Mouse (Mus musculus): ENCODE results near the gene Camta1. TPM values are rescaled to one million over a fixed set of nuclear protein-coding genes. Genes with fewer than 3 reads are reported as not detected.

The Camta1 gene
- total and polyA plus RNA-seq, 2 experiments from 2014 or later: 127 to 145 TPM

GRCm38 (mm10) chr4:151718866-151719475 is 142.7 kb downstream of the Camta1 start:
- ATAC-seq (no peak), DNase-seq (ENCODE audit: low spot score) (no peak)
- H3K9ac ChIP-seq (replicated peaks; ENCODE audit: low read length): no peak overlapping the region
- no peaks in the 10 kb centered on the region for H3K36me3 ChIP-seq (ENCODE audit: insufficient read depth, low read length)
- H3K27me3 ChIP-seq (ENCODE audit: insufficient read depth, low read length): no peaks in the 10 kb centered on the region
- H3K27ac ChIP-seq: no peak overlapping the region
- no peak for TF ChIP-seq CTCF (IDR thresholded peaks at IDR 0.05; ENCODE audit: low read depth)
- no peak overlapping the region for H3K4me2 ChIP-seq (ENCODE audit: low read depth, low read length)
- no peaks in the 10 kb centered on the region for H3K4me1 ChIP-seq (ENCODE audit: insufficient read depth, low read length)
- H3K9me3 ChIP-seq (ENCODE audit: low read length): no peaks in the 10 kb centered on the region
- 40% methylated on average over 21 of the region's 21 CpGs for WGBS
- H3K4me3 ChIP-seq (ENCODE audit: low read length): no peak overlapping the region

GRCm38 (mm10) chr4:151717864-151718263 is 143.8 kb downstream of the Camta1 start:
- Histone ChIP-seq H3K9me3 (ENCODE audit: low read length) (no peaks in the 10 kb centered on the region), H3K27me3 (ENCODE audit: insufficient read depth, low read length) (no peaks in the 10 kb centered on the region), H3K27ac (no peak overlapping the region), H3K4me1 (ENCODE audit: insufficient read depth, low read length) (no peaks in the 10 kb centered on the region; the same call in 1 of the 2 replicates), H3K4me3 (ENCODE audit: low read length) (no peak overlapping the region), H3K4me2 (ENCODE audit: low read depth, low read length) (no peak overlapping the region), H3K36me3 (ENCODE audit: insufficient read depth, low read length) (no peaks in the 10 kb centered on the region), H3K9ac (replicated peaks; ENCODE audit: low read length) (no peak overlapping the region)
- DNase-seq (ENCODE audit: low spot score) (no peak), ATAC-seq (no peak)
- TF ChIP-seq CTCF (IDR thresholded peaks at IDR 0.05; ENCODE audit: low read depth): no peak
- 68% methylated on average over 7 of the region's 7 CpGs for WGBS

- WGBS: 69% methylated on average over 6 of the region's 6 CpGs
- no peak for TF ChIP-seq CTCF (IDR thresholded peaks at IDR 0.05; ENCODE audit: low read depth)
- Histone ChIP-seq H3K27ac (no peak overlapping the region), H3K9ac (replicated peaks; ENCODE audit: low read length) (no peak overlapping the region), H3K36me3 (ENCODE audit: insufficient read depth, low read length) (no peaks in the 10 kb centered on the region), H3K4me3 (ENCODE audit: low read length) (no peak overlapping the region), H3K27me3 (ENCODE audit: insufficient read depth, low read length) (no peaks in the 10 kb centered on the region), H3K4me1 (ENCODE audit: insufficient read depth, low read length) (no peaks in the 10 kb centered on the region; the same call in 1 of the 2 replicates), H3K4me2 (ENCODE audit: low read depth, low read length) (no peak overlapping the region), H3K9me3 (ENCODE audit: low read length) (no peaks in the 10 kb centered on the region)
- DNase-seq (ENCODE audit: low spot score) (no peak), ATAC-seq (no peak)
These were observed 148.0 kb downstream of the Camta1 start for GRCm38 (mm10) chr4:151713714-151714113.

- no peak overlapping the region for H3K27ac ChIP-seq
- no peak overlapping the region for H3K4me2 ChIP-seq (ENCODE audit: low read depth, low read length)
- no peaks in the 10 kb centered on the region for H3K36me3 ChIP-seq (ENCODE audit: insufficient read depth, low read length)
- no peak for TF ChIP-seq CTCF (IDR thresholded peaks at IDR 0.05; ENCODE audit: low read depth)
- H3K27me3 ChIP-seq (ENCODE audit: insufficient read depth, low read length): no peaks in the 10 kb centered on the region
- WGBS: 86% methylated on average over 2 of the region's 2 CpGs
- ATAC-seq (no peak), DNase-seq (ENCODE audit: low spot score) (no peak)
- H3K9me3 ChIP-seq (ENCODE audit: low read length): no peaks in the 10 kb centered on the region
- no peaks in the 10 kb centered on the region; the same call in 1 of the 2 replicates for H3K4me1 ChIP-seq (ENCODE audit: insufficient read depth, low read length)
- H3K4me3 ChIP-seq (ENCODE audit: low read length): no peak overlapping the region
- H3K9ac ChIP-seq (replicated peaks; ENCODE audit: low read length): no peak overlapping the region
These were observed 150.3 kb downstream of the Camta1 start for GRCm38 (mm10) chr4:151711406-151711805.

GRCm38 (mm10) chr4:151710522-151710921 is 151.2 kb downstream of the Camta1 start:
- H3K9ac ChIP-seq (replicated peaks; ENCODE audit: low read length): no peak overlapping the region
- DNase-seq (ENCODE audit: low spot score): no peak
- H3K27ac ChIP-seq: no peak overlapping the region

GRCm38 (mm10) chr4:151709269-151709668 is 152.4 kb downstream of the Camta1 start:
- no peak for TF ChIP-seq CTCF (IDR thresholded peaks at IDR 0.05; ENCODE audit: low read depth)
- Histone ChIP-seq H3K27me3 (ENCODE audit: insufficient read depth, low read length) (no peaks in the 10 kb centered on the region), H3K9ac (replicated peaks; ENCODE audit: low read length) (no peak overlapping the region), H3K4me3 (ENCODE audit: low read length) (no peak overlapping the region), H3K4me2 (ENCODE audit: low read depth, low read length) (no peak overlapping the region), H3K4me1 (ENCODE audit: insufficient read depth, low read length) (no peaks in the 10 kb centered on the region; the same call in 1 of the 2 replicates), H3K27ac (no peak overlapping the region), H3K9me3 (ENCODE audit: low read length) (no peaks in the 10 kb centered on the region), H3K36me3 (ENCODE audit: insufficient read depth, low read length) (no peaks in the 10 kb centered on the region)
- no peak for ATAC-seq
- no peak for DNase-seq (ENCODE audit: low spot score)
- WGBS: 84% methylated on average over 8 of the region's 8 CpGs

More at GRCm38 (mm10) chr4:151710522-151710921, 151.2 kb downstream of the Camta1 start:
- no peak for ATAC-seq
- Histone ChIP-seq H3K9me3 (ENCODE audit: low read length) (no peaks in the 10 kb centered on the region), H3K4me1 (ENCODE audit: insufficient read depth, low read length) (no peaks in the 10 kb centered on the region; the same call in 1 of the 2 replicates), H3K4me2 (ENCODE audit: low read depth, low read length) (no peak overlapping the region), H3K27me3 (ENCODE audit: insufficient read depth, low read length) (no peaks in the 10 kb centered on the region), H3K36me3 (ENCODE audit: insufficient read depth, low read length) (no peaks in the 10 kb centered on the region), H3K4me3 (ENCODE audit: low read length) (no peak overlapping the region)
- TF ChIP-seq CTCF (IDR thresholded peaks at IDR 0.05; ENCODE audit: low read depth): no peak
- 40% methylated on average over 7 of the region's 7 CpGs for WGBS

GRCm38 (mm10) chr4:151703069-151703735 is 158.5 kb downstream of the Camta1 start:
- Histone ChIP-seq H3K36me3 (ENCODE audit: insufficient read depth, low read length) (no peaks in the 10 kb centered on the region), H3K4me1 (ENCODE audit: insufficient read depth, low read length) (no peaks in the 10 kb centered on the region), H3K27me3 (ENCODE audit: insufficient read depth, low read length) (no peaks in the 10 kb centered on the region), H3K4me2 (ENCODE audit: low read depth, low read length) (no peak overlapping the region), H3K9ac (replicated peaks; ENCODE audit: low read length) (no peak overlapping the region), H3K4me3 (ENCODE audit: low read length) (no peak overlapping the region), H3K27ac (no peak overlapping the region), H3K9me3 (ENCODE audit: low read length) (no peaks in the 10 kb centered on the region)
- DNase-seq (ENCODE audit: low spot score) (no peak), ATAC-seq (no peak)
- WGBS: 95% methylated on average over 14 of the region's 14 CpGs
- no peak for TF ChIP-seq CTCF (IDR thresholded peaks at IDR 0.05; ENCODE audit: low read depth)
